Mouse (Mus musculus) spleen, postnatal 10 days (tissue): ENCODE measurements around the gene Tmem167.

Source experiments
- DNase-seq, 2 experiments: peaks; one replicate each; pipeline ENCODE4 v3.0.0; 2021 to 2022; ENCODE audit warnings: low spot score in 2 of 2

Tmem167 gene

DNA sequence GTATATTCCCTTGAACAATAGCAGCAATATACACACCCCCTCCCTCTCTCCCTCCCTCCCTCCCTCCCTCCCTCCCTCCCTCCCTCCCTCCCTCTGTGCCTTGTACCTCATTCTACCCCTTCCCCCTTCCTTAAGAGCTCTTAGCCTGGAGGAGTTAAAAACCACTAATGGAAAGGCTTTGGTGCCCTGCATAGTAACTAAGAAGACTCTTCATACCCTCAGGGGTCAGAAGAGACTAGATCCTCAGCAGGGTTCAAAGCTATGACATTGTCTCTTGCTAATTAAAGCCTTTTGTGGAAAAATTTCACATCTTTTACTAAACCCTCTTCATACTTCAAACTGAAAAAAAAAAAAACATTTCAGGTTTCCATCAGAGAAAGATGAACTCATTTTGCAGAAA lies 93.3 kb downstream of the Tmem167 start:
- DNase-seq = no peak

DNA sequence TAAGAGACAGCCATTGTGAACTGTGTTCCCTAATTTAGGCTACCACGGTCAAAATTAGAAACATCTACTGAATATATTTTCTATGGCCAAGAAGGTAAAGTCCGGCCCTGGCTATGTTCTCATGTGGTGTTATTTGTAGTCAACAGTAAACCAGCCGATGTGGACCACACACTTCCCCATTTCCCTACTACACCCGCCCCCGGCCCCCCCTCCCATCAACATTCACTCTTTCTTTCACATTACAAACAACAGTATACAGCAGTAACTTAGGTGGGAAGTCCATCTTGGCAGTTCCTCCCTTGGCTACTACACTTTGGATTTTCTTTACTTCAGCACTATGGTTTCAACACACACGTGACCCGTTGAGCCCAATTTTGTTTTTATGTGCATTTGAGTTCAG lies 94.6 kb downstream of the Tmem167 start:
- DNase-seq = no peak

GRCm38 (mm10) chr13:90186694-90187093 lies 97.8 kb downstream of the Tmem167 start:
- no peak for DNase-seq

DNA sequence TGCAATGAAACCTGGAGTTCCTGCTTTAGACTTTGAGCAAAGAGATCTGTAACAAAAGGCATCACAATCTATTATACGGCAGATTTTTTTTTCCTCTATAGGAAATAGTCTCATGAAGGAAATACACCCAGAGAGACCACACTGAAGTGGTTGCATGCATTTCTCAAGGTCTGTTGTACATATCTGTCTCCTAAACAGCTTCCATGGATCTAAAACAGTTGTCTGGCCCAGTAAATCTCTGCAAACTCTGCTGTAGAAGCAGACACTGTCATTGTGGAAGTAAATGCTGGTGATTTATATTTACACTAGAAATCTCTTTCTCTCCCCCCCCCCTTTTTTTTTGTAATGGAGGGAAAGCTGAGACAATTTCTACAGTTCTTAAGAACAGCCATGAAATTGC lies 99.1 kb downstream of the Tmem167 start:
- DNase-seq = no peak

DNA sequence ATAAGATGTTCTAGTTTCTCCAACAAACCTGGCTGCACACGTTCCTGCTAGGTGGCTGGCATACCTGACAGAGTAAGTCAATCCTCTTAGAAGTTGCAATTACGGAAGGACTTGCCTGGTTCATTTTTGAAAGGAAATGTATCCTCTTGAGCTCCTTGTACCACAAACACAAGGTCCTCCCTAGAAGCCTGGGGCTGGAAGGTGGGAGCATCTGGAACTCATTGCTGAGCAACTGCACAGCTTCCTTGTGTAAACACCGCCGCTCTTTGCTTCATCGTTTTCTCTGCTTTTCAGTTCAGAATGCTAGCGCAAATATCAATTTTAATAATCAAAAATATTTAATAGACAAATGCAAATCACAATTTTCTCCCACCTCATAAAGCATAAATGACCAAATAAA lies 102.9 kb downstream of the Tmem167 start:
- DNase-seq = no peak
